Comparison of ENCODE assay signal across 14 mouse cellular contexts in the genomic region with DNA sequence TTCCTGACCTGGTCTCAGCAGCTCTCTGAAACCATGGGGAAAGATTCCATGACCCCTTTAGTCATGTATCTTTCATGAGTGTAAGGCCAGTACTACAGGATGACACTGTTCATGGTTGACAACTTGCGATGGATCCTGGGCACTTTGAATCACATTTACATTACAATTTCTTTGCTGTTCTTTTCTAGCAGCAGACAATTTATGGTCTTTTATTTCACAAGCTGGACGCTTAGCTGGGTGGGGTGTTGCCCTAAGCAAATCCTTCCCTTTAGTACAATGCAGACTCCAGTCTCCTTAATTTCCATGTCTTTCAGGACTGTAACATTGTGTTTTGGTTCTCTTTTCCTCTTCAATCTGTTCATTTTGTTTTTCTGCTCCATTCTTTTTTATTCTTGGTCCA.
"Had no signal": no experiment of that assay in that cellular context is flagged by ENCODE, and none has a peak within 500 bp of the region (broad histone marks: within the 10 kb centered on the region; RNA-seq: fewer than 3 reads in every experiment).

No protein-coding gene starts in this region.

- DNase-seq: gastrocnemius, postnatal 14 days; gastrocnemius, postnatal 36 days; heart, adult 11 months; heart, adult 2 months; heart, postnatal 14 days; heart, postnatal 36 days; kidney, adult 11 months; kidney, adult 2 months; kidney, adult 9 months; kidney, postnatal 14 days; kidney, postnatal 36 days; layer of hippocampus, adult 9-11 months; liver; liver, embryonic 13.5 days had no signal
